Mouse (Mus musculus): Measurements from ENCODE around the gene Notch2.

DNA sequence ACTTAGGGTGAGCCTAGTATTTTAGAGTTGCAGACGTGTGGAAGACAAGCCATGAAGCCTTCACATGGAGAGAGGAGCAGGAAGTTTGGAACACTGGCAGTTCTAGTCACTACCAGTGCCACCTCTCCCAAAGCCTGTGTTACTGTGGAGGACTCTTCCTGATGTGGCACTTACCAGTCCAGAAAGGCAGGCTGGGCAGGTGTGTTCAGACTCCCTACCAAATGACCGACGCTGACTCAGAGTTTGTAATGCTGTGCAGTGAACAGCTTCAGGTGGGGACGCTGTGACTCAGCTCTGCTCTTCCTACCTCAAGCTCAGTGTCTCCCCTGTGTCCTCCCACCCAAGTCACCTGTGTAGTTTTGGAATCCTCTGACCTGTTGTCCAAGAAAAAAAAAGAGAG, 67.3 kb downstream of the Notch2 start:
- TF ChIP-seq CTCF (IDR thresholded peaks at IDR 0.05), result no peak
- TF ChIP-seq EP300 (IDR thresholded peaks at IDR 0.05), result no peak

All from lung, postnatal 0 days (tissue).